Mouse (Mus musculus): ENCODE measurements around the gene Fam204a. TPM values are rescaled to one million over a fixed set of nuclear protein-coding genes. Genes with fewer than 3 reads are reported as not detected.

The Fam204a gene
- total RNA-seq (2023), result 35.1 TPM

GRCm38 (mm10) chr19:60225899-60226844 lies at the start of gene Fam204a:
Gene Fam204a, minus strand, starts transcription at chr19:60226701.

Other genes with a start within 250 kb of the Fam204a start
- gene Prlhr, start 241.6 kb upstream of the Fam204a start, total RNA-seq (2023), result not detected

Data from CD4-positive naive resting alpha-beta T cell, adult 76 days (primary cell).